Mouse (Mus musculus): Measurements from ENCODE around the gene Fam160a1. TPM values are rescaled to one million over a fixed set of nuclear protein-coding genes. Genes with fewer than 3 reads are reported as not detected.

The Fam160a1 gene
- polyA plus RNA-seq, 1 experiment, result 0.90 TPM

DNA sequence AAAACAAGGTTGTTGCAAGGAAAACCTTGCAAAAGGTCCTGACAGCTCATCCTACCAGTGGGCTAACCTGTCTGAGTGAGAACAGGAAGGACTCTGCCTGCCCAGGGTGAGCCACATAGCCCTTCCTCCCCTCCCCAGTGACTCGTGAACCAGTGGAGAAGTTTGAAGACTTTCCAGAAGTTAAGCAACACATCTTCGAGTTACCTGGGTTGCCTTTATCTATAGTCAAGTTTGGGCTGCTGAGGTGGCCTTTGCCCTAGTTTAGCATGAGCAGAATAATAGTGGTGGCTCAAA, 182.0 kb downstream of the Fam160a1 start:
- TF ChIP-seq CTCF (IDR thresholded peaks at IDR 0.05; ENCODE audit: control insufficient read depth, insufficient read depth, insufficient replicate concordance, low read depth, low read length), result no peak
- no peak for TF ChIP-seq POLR2A (IDR thresholded peaks at IDR 0.05; ENCODE audit: control insufficient read depth, low read depth, low read length)
- no peaks in the 10 kb centered on the region; the same call in 1 of the 2 replicates for H3K36me3 ChIP-seq (ENCODE audit: control insufficient read depth, insufficient read depth, low read length)
- H3K27me3 ChIP-seq (ENCODE audit: control insufficient read depth, insufficient read depth, low read length), result no peaks in the 10 kb centered on the region
- no peak overlapping the region for H3K4me3 ChIP-seq (ENCODE audit: control insufficient read depth, low read depth, low read length)
- no peaks in the 10 kb centered on the region for H3K4me1 ChIP-seq (ENCODE audit: control insufficient read depth, insufficient read depth, low read length)
- no peak overlapping the region for H3K27ac ChIP-seq (ENCODE audit: control insufficient read depth, insufficient read depth, low read depth, low read length)

GRCm38 (mm10) chr3:85634389-85635125, 182.5 kb downstream of the Fam160a1 start:
- Histone ChIP-seq H3K36me3 (ENCODE audit: control insufficient read depth, insufficient read depth, low read length) (no peaks in the 10 kb centered on the region; the same call in 1 of the 2 replicates), H3K27ac (ENCODE audit: control insufficient read depth, insufficient read depth, low read depth, low read length) (no peak overlapping the region)

GRCm38 (mm10) chr3:85633733-85634132, 183.4 kb downstream of the Fam160a1 start:
- Histone ChIP-seq H3K27me3 (ENCODE audit: control insufficient read depth, insufficient read depth, low read length) (no peaks in the 10 kb centered on the region), H3K27ac (ENCODE audit: control insufficient read depth, insufficient read depth, low read depth, low read length) (no peak overlapping the region)

More at GRCm38 (mm10) chr3:85634389-85635125, 182.5 kb downstream of the Fam160a1 start:
- no peak overlapping the region for H3K4me3 ChIP-seq (ENCODE audit: control insufficient read depth, low read depth, low read length)
- H3K4me1 ChIP-seq (ENCODE audit: control insufficient read depth, insufficient read depth, low read length), result no peaks in the 10 kb centered on the region
- no peaks in the 10 kb centered on the region for H3K27me3 ChIP-seq (ENCODE audit: control insufficient read depth, insufficient read depth, low read length)
- no peak for TF ChIP-seq POLR2A (IDR thresholded peaks at IDR 0.05; ENCODE audit: control insufficient read depth, low read depth, low read length)
- no peak for TF ChIP-seq CTCF (IDR thresholded peaks at IDR 0.05; ENCODE audit: control insufficient read depth, insufficient read depth, insufficient replicate concordance, low read depth, low read length)

GRCm38 (mm10) chr3:85629895-85630510, 187.1 kb downstream of the Fam160a1 start:
- no peak overlapping the region for H3K4me3 ChIP-seq (ENCODE audit: control insufficient read depth, low read depth, low read length)
- H3K27ac ChIP-seq (ENCODE audit: control insufficient read depth, insufficient read depth, low read depth, low read length), result no peak overlapping the region
- no peaks in the 10 kb centered on the region for H3K4me1 ChIP-seq (ENCODE audit: control insufficient read depth, insufficient read depth, low read length)
- H3K27me3 ChIP-seq (ENCODE audit: control insufficient read depth, insufficient read depth, low read length), result no peaks in the 10 kb centered on the region
- TF ChIP-seq CTCF (IDR thresholded peaks at IDR 0.05; ENCODE audit: control insufficient read depth, insufficient read depth, insufficient replicate concordance, low read depth, low read length) (peak; percentile 13; the same call in 1 of the 2 replicates), POLR2A (IDR thresholded peaks at IDR 0.05; ENCODE audit: control insufficient read depth, low read depth, low read length) (no peak)
- no peaks in the 10 kb centered on the region; the same call in 1 of the 2 replicates for H3K36me3 ChIP-seq (ENCODE audit: control insufficient read depth, insufficient read depth, low read length)

More at GRCm38 (mm10) chr3:85633733-85634132, 183.4 kb downstream of the Fam160a1 start:
- Histone ChIP-seq H3K4me3 (ENCODE audit: control insufficient read depth, low read depth, low read length) (no peak overlapping the region), H3K4me1 (ENCODE audit: control insufficient read depth, insufficient read depth, low read length) (no peaks in the 10 kb centered on the region), H3K36me3 (ENCODE audit: control insufficient read depth, insufficient read depth, low read length) (no peaks in the 10 kb centered on the region; the same call in 1 of the 2 replicates)
- no peak for TF ChIP-seq CTCF (IDR thresholded peaks at IDR 0.05; ENCODE audit: control insufficient read depth, insufficient read depth, insufficient replicate concordance, low read depth, low read length)
- no peak for TF ChIP-seq POLR2A (IDR thresholded peaks at IDR 0.05; ENCODE audit: control insufficient read depth, low read depth, low read length)

DNA sequence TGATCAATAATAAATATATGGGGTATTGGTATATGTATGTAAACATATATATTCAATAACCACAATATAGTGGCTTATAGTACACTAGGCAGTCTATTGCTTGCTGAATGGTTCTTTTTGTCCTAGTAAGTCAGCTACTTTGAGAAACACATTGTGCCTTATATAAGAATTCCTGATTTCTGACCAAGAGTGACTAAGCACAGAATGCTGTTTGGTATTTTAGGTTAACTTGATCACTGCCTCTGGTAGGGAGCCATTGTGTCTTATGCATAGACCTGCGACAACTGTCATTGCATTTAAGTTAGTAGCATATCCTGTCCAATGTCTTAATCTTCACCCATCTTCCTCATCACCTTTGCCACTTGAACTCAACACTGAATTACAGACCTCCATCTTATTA, 197.3 kb downstream of the Fam160a1 start:
- TF ChIP-seq POLR2A (IDR thresholded peaks at IDR 0.05; ENCODE audit: control insufficient read depth, low read depth, low read length), result no peak
- TF ChIP-seq CTCF (IDR thresholded peaks at IDR 0.05; ENCODE audit: control insufficient read depth, insufficient read depth, insufficient replicate concordance, low read depth, low read length), result no peak
- Histone ChIP-seq H3K36me3 (ENCODE audit: control insufficient read depth, insufficient read depth, low read length) (peaks cover 1% of the 10 kb centered on the region), H3K27ac (ENCODE audit: control insufficient read depth, insufficient read depth, low read depth, low read length) (no peak overlapping the region), H3K27me3 (ENCODE audit: control insufficient read depth, insufficient read depth, low read length) (no peaks in the 10 kb centered on the region), H3K4me1 (ENCODE audit: control insufficient read depth, insufficient read depth, low read length) (no peaks in the 10 kb centered on the region), H3K4me3 (ENCODE audit: control insufficient read depth, low read depth, low read length) (no peak overlapping the region)

DNA sequence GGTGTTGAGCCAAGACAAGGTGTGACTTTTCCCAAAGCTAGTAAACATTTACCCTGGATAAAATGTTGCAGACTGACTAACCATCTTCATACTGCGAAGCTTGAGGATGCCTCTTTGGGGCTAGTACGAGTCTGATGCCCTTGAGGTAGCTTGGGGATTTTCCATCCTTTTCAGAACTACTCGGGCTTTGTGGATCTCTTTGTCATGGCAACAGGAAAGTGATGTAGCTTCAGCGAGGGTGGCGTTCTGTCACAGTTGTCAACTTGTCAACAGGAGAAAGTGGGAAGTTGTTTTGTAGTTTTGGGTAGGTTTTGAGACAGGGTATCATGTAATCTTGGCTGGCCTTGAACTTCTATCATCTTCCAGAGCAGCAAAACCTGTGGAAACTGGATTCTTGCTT, 197.7 kb downstream of the Fam160a1 start:
- H3K36me3 ChIP-seq (ENCODE audit: control insufficient read depth, insufficient read depth, low read length), result peaks cover 1% of the 10 kb centered on the region
- H3K4me1 ChIP-seq (ENCODE audit: control insufficient read depth, insufficient read depth, low read length), result no peaks in the 10 kb centered on the region
- no peak overlapping the region for H3K4me3 ChIP-seq (ENCODE audit: control insufficient read depth, low read depth, low read length)
- TF ChIP-seq POLR2A (IDR thresholded peaks at IDR 0.05; ENCODE audit: control insufficient read depth, low read depth, low read length) (no peak), CTCF (IDR thresholded peaks at IDR 0.05; ENCODE audit: control insufficient read depth, insufficient read depth, insufficient replicate concordance, low read depth, low read length) (no peak)
- H3K27ac ChIP-seq (ENCODE audit: control insufficient read depth, insufficient read depth, low read depth, low read length), result no peak overlapping the region
- no peaks in the 10 kb centered on the region for H3K27me3 ChIP-seq (ENCODE audit: control insufficient read depth, insufficient read depth, low read length)

- Histone ChIP-seq H3K36me3 (ENCODE audit: control insufficient read depth, insufficient read depth, low read length) (peaks cover 1% of the 10 kb centered on the region), H3K27me3 (ENCODE audit: control insufficient read depth, insufficient read depth, low read length) (no peaks in the 10 kb centered on the region), H3K4me3 (ENCODE audit: control insufficient read depth, low read depth, low read length) (no peak overlapping the region), H3K27ac (ENCODE audit: control insufficient read depth, insufficient read depth, low read depth, low read length) (no peak overlapping the region), H3K4me1 (ENCODE audit: control insufficient read depth, insufficient read depth, low read length) (no peaks in the 10 kb centered on the region)
- TF ChIP-seq POLR2A (IDR thresholded peaks at IDR 0.05; ENCODE audit: control insufficient read depth, low read depth, low read length) (no peak), CTCF (IDR thresholded peaks at IDR 0.05; ENCODE audit: control insufficient read depth, insufficient read depth, insufficient replicate concordance, low read depth, low read length) (peak; percentile 43; the same call in 1 of the 2 replicates)
Measured at GRCm38 (mm10) chr3:85618885-85619284, 198.2 kb downstream of the Fam160a1 start.
